Mouse (Mus musculus) adrenal gland, postnatal 4 days (tissue): ENCODE results near the gene Slc26a10. TPM values are rescaled to one million over a fixed set of nuclear protein-coding genes. Genes with fewer than 3 reads are reported as not detected.

Source experiments
- DNase-seq, 2 experiments: peaks; one replicate each; pipeline ENCODE4 v3.0.0; 2021 to 2022; ENCODE audit warnings: low spot score in 2 of 2, mixed read lengths in 2 of 2
- total RNA-seq, 2 experiments: library from RNA; stranded (reverse); gene quantifications; 2 replicates each; pipeline ENCODE4 v1.2.3; 2021

The Slc26a10 gene
- total RNA-seq, 2 experiments from 2014 or later = 1.6 to 3.0 TPM

DNA sequence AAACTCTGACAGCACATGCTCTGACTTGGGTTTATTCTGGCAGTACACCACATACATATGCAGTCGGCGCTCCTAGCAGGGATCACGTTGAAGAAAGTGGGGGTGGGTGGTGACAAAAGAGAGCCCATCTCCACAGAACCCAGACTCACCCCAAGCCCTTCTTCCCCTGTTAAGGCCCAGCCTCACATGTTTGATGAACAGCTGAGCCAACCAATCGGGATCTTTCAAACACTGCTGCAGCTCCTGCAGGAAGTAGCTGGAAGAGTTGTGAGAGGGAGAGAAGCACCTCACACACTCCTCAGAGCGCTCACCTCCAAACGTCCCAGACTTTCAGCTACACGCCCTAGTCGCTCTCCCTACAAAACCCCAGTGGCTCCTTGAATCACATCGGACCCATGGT lies 4.7 kb upstream of the Slc26a10 start:
- DNase-seq = no peak

DNA sequence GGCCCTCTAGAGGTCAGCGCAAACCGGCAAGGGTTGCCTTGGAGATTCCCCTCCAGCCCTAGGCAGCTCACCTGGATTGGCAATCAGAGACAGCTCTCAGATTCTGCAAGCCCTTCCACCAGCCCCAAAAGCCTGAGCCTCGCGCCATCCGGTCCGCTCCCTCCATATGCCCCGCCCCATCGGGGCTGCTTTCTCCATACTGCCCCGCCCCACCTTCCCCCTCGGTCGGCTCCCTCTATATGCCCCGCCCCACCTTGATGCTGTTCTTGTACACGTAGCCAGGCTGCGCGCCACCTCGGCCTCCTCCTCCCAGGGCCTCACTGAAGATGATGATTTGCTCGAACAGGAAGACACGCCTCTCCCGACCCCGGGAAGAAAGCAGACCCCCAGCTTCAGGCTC lies 3.3 kb upstream of the Slc26a10 start:
- DNase-seq = no peak

DNA sequence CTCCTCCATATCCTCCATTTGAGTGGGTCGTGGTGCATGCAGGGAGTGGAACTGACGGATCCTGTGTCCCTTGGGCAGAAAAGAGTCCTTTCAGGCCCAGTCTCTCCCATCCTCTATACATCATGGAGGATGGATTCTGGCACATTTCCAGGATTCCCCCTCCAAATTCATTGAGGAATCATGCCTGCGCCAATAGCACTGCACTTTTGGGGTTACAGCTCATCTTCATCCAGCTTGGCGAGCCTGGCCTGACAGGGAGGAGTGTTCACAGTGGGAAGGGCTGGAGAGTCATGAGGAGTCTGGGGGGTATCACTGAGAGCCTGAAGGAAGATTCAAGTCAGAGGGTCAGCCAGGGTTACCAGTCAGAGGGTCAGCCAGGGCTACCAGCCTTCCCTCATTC lies 2.2 kb upstream of the Slc26a10 start:
- no peak for DNase-seq

DNA sequence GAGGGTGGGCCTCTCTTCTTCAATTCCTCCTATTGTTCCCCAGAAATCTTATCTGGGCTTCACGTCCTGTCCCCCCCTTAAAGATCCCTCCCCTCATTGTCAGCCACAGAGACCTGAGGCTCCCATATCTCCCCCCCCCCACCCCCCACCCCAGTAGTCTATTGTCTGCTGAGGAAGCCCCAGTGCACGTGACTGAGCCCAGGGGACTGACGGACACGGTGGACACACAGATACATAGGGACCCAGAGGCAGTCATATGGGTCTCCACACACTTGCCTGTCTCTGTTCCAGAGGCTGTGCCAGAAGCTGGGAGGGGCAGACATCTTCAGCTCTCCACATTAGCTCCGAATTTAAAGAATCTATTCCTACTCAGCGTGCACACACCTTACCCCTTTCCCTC lies 1.1 kb upstream of the Slc26a10 start:
- no peak for DNase-seq

DNA sequence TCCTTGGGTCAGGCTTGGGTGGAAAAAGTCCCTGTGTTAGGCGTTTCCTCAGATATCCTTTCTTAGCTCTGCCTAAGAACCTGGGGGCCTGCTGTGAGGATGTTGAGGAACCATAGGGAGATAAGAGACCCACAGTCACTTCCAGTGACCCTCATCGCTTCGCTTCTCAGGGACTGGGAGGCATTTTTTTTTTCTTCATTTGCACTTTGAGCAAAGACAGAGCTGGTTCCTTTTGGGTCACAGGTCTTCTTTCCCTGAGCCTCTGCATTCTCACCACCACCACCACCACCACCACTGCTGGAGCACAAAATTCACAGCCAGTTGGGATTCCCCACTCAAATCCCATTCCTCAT lies 226 bp upstream of the Slc26a10 start:
- no peak for DNase-seq

DNA sequence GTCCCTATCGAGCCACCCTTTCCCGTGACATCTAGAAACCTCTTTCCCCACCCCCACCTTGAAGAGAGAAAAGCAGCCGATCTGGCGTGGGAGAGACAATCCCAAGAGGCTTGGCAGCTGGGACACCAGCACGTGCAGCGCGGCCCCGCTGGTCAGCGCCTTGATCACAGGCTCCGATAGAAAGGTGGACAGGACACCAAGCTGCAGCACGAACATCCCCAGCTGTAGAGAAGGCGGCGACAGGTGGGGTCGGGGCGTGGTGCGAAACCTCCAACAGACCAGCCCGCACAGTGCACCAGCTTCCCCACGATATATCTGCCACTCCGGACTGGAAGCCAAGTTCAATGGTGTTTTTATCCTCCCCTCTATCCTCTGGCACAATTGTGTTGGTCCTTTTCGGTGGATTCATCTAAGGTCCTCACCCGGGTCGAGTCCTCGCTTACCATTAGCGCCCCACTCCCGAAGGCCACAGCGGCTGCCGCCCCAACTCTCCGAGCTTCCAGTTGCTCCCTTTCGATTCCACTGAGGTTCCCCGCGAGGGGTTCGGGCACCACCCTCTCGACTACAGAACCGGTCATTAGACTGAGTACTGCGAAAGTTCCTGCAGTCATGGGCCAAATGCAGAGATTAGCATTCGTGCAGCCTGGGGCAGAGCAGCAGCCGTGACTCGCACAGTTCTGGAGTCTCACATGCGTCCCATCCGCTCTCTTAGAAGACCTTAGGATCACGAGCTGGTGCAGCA lies 2.0 kb downstream of the Slc26a10 start:
- no peak for DNase-seq

DNA sequence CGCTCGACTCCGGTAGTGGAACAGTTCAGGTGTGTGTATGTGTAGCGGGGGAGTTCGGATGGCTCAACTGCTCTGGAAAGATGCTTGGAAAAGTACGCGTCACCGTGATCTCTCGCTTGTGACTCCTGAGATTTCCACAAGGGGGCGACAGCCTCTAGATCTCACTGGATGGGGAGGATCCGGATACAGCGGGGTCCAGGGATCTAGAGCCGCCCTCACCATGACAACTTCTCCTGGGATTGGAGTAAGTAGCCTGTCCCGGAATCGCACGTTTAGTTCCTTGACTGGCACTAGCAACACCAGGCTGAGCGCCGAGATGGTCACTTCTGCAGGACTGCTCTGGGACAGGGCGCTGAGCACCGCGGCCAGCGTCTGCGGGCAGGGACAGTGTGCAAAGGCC lies 2.7 kb downstream of the Slc26a10 start:
- peak in 1 of 2 experiments; percentile 58 for DNase-seq

DNA sequence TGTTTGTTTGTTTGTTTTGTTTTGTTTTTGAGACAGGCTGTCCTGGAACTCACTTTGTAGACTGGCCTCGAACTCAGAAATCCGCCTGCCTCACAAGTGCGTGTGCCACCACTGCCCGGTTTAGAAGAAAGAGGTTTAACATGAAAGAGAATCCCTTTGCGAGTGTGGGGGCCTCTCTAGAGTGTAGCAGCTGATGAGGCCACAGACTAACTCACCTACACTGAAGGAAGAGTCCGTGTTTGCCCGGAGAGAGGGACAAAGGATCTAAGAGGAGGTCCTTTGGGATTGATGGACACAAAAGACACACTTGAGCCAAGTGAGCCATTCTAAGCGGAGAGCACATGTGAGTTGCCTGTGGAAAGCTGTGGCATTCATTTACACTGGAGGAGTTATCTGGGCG lies 3.2 kb downstream of the Slc26a10 start:
- no peak for DNase-seq

DNA sequence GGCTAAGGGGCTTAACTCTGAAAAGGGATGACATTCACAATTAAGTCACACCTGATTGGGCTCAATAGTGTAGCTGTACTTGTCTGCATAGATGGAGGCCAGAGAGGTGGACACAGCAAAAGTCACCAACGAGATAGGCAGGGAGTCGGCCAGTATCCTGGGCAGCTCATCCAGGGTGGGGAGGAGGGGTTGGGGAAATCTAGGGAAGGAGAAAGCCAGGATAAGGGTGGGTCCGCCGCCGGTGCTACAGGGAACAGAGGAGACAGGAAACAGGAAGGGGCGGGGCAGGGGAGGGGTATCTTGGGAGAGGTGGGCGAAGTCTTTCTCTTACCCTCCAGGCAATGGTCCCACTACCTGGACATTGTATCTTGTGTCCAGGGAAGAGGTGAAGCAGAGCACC lies 3.7 kb downstream of the Slc26a10 start:
- no peak for DNase-seq

DNA sequence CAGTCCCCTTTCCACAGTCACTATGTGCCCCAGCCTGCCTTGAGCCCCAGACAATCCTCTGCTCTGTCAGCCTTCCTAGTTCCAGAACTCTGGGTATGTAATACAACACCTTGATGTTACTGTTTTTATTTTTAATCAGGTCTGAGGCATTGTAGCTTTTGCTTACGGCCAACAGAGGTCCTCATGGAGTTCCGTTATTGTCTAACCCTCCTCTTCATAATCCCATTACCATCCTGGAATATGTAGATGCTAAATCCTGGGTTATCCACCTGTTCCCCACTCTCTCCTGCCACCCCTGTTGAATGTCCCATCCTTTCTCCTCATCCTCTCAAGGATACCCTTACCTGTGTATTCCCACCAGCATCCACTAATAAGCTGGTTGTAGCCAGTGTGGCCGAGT lies 4.2 kb downstream of the Slc26a10 start:
- DNase-seq = no peak

DNA sequence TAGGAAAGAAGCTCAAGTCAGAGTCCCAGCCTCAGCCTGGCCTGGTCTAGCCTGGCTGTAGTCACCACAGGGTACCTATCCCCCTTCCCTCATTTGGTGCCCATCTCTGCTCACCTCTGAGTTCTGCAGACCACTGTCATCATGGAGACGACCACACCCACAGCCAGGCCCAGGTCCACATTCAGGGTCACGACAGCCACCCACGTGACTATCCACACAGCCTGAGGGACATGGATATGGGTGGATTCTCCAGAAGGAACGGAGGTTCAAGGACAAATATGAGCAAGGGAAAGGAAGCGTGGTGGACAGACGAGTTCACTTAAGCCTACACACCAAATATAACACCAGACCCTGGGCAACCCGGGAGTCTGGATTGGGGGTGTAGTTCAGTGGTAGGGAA lies 6.3 kb downstream of the Slc26a10 start:
- no peak for DNase-seq

DNA sequence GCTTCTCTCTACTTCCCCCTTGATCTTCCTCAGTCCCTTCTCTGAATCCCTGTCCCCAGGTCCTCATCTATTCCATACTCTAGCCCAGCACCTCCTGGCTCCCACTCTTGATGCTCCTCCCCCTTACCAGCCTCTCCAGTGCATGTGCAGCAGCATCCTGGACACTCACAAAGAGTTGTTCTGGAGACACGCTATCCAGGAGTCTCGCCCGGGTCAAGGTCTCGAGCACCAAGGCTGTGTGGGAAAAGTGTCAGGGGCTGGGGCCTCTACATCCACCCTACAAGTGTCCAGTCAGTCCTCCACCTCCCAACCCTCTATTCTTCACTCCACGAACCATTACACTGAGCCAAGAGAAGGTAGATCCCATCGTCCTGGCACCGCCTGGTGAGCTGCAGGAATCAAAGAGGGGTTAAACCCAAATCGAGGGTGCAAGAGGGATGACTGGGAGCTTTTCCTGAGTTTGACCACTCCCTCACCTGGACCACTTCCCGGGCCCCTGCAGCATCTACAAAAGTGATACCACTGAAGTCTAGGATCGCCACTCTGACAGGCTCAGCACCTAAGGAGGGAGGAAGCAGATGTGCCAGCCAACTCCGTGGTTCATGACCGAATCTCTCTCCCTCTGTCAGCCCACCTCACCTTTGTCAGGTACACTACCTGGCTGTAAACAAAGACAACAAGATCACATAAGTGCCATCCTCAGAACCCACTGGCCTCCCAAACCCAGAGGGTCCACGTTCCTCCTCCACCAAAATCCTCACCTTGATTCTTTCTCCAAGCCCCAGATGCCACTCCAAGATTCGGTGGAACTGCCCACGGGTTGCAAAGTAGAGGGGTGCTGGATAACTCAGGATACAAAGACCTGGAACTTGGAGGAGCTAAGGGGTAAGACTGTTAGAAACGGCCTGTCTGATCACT lies 7.0 kb downstream of the Slc26a10 start:
- DNase-seq = no peak

DNA sequence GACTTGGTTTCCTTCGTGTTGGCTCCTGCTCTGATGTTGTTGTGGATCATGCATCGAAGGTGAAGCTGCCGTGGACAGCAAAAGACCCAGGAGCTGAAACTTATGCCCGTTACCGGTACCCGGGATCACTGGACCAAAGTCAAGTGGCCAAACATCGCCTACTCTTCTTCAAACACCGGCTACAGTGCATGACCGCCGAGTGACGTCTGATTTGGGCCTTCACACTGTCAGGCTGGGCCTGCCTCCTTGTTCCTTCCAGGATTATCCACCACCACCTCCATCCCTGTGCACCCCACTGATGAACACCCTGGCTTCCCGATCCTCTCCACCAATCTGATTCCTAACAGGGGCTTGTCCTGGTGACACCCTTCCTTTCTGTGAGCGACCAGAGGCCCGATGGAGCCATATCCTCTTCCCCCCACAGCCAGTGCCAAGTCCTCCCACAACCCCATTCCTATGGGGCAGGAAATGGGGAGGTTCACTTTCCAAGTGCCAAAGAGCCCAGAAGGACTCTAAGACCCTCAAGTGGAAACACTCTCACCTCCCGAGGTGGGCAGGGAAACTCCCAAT lies 8.7 kb downstream of the Slc26a10 start:
- no peak for DNase-seq

DNA sequence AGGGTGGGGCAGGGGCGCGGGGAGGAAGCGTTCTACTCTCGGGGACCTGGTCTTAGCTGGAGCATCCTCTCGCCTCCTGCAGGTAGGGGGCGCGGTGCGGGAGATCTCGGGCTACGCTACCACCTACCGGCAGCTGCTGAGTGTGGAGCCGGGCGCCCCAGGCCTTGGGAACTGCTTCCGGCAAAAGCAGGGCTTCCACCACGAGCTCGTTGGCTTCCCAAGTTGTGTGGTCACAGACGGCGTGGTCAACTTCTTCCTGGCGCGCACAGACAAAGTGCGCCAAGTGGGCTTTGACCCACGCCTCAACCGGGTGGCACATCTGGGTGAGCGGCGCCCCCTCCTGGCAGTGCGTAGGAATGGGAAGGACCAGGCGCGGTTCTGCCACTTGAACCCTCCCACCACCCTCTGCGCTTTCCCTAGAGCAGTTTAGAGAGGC lies 9.6 kb downstream of the Slc26a10 start:
- peak in 1 of 2 experiments; percentile 64 for DNase-seq

DNA sequence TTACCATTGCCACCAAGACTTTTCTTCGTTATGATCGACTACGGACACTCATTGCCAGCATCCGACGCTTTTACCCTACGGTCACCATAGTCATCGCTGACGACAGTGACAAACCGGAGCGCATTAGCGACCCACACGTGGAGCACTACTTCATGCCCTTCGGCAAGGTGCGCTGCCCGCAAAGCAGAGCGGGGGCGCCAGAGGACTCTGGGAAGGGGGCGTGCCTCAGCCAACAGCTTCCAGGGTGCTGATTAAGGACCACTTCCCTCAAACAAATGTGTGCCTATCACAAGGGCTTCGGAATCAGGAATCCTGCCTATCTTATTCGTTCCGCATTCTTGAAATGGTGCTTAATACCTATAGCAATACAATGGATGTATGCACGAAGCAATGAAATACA lies 10.4 kb downstream of the Slc26a10 start:
- DNase-seq = no peak

DNA sequence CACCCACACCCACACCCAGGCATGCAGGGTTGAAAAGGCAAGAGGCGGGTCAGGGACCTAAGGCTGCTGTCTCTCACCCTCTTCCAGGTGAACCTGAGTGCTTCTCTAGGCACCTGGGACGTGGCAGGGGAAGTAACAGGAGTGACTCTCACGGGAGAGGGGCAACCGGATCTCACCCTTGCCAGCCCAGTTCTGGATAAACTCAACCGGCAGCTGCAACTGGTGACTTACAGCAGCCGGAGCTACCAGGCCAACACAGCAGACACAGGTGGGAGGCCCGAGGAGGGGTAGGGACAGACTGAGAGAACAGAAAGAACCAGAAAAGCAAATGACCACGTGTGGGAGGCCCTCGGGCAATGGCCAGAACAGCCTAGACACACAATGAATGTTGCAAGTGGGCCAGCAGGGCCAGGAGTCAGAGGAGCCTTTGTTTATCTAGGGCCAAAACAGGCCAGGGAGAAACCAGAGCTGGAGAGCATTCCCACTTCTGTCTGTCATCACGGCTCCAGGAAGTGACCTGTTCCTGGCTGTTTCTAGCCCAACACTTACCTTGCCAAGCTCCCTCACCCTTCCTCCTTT lies 12.7 kb downstream of the Slc26a10 start:
- DNase-seq = no peak

DNA sequence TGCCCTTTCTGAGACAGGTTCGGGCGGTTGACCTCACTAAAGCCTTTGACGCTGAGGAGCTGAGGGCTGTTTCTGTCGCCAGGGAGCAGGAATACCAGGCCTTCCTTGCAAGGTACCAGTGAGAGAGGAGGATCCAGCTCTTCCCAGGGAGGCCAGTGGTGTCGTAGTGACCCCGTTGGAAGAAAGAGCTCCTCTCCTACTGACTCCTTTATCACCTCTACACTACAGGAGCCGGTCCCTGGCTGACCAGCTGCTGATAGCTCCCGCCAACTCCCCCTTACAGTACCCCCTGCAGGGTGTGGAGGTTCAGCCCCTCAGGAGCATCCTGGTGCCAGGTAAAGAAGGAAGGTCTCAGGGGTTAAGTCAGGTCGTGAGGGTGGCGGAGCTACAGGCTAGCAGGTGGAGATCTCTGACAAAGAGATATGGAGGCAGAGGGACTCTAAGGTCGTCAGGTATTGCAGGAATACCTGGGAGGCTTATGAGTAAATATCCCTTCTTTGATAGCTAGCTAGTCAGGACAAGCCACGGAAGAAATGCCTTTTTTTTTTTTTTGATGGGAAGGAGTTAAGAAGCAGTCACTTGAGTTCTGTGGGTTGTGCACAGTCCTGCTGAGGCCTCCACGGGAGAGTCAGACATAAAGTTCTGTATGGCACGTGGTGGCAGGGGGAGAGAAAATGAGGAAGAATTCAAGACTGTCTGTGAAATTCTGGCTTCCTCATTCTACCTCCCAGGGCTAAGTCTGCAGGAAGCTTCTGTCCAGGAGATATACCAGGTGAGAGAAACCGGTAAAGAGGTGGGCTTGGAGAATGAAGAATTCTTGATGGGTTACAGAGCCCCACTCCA lies 13.5 kb downstream of the Slc26a10 start:
- DNase-seq = no peak

DNA sequence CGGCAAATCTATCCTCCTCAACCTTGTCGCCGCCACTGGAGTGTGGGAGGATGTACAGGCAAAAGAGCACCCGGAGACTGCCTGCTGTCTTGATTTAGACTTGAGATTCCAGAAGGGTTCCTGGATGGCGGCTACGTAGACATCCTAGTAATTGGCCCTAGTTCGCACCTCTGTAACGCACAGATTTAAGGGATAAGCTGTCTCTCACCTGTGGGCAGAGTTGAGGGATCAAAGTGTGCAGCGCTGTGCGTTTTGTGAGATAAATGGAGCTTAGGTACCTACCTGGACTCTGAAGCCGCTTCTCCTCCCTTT lies 14.1 kb downstream of the Slc26a10 start:
- DNase-seq = no peak

DNA sequence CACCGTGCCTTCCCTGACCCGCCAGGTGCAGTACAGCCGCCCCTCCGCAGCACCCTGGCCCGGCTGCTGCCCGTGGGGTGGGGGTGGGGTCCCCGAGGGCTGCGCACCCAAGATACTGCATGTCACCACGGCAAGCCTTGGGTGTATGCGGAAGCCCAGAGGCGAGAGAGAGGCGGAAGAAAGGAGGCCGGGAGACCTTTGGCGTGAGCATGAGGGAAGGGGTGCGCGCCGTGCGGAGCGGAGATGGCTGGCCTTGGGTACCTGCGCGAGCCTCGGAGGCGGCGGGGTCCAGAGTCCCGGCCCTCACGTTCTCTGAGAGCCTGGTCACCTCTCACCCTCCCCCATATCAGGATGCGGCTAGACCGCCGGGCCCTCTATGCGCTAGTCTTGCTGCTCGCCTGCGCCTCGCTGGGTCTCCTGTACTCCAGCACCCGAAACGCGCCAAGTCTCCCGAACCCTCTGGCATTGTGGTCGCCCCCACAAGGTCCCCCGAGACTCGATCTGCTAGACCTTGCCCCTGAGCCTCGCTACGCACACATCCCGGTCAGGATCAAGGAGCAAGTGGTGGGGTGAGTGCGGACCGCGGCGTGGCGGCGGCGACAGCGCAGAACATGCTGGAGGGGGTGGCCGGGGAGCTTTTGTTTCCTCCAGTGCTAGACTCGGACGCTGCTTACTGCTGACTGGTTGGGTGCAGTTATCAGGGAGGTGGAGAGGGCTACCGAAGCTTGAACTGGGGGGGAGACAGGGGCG lies 14.6 kb downstream of the Slc26a10 start:
- no peak for DNase-seq

DNA sequence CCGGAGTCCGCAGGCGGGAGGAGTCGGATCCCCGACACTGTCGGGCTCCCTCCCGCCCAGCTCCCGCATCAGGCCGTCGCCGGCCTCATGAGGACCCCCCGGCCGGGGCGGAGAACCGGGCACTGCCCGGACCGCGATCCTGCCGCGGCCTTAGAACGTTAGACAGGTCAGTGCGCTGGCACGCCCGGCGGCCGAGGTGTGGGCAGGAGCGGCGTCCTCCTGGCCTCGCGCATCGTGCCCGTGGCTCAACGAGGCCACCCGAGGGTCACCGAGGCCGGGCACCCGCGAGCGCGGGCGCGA lies 15.1 kb downstream of the Slc26a10 start:
- DNase-seq = no peak
